Mouse (Mus musculus) liver, adult 2 months (tissue): ENCODE results near the gene Rfx7.

Source experiments
- CTCF ChIP-seq: fragments of 200-500 bp; IDR thresholded peaks from 2 replicates; pipeline ENCODE4 v1.5.1; 2011; ENCODE audit warnings: low read depth, low read length, control low read depth
- POLR2A ChIP-seq: fragments of 200-500 bp; IDR thresholded peaks from 2 replicates; pipeline ENCODE4 v1.6.1; 2011; ENCODE audit warnings: low read length, control low read depth; ENCODE audit not compliant: insufficient read depth; ENCODE audit errors: extremely low read depth

DNA sequence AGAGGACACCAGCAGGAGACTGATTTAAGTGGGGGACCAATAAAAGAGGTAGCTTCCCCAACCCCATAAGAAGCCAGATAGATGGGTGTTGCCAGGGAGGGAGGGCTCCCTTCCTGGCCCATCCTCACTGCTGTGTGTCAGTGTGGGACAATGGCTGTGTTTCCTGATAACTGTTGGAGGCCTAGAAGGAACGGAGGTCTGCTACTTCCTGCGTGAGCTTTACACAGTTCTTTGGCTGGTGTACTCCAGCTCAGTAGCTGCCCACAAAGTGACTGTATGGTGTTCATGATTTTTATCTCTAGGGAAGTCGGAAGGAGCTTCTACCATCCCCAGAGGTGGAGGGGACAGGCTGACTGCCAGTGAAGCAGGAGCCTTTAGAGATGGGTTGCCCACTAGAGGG, 124.9 kb downstream of the Rfx7 start:
- TF ChIP-seq POLR2A (no peak), CTCF (no peak)
